Mouse (Mus musculus): ENCODE results near the gene Pank1.

GRCm38 (mm10) chr19:34920531-34920930 is 41.3 kb upstream of the Pank1 start:
- no peak for TF ChIP-seq CTCF (IDR thresholded peaks at IDR 0.05; ENCODE audit: borderline replicate concordance, insufficient read depth, low read length)
- no peak for TF ChIP-seq POLR2A (IDR thresholded peaks at IDR 0.05; ENCODE audit: low read depth, low read length)

All from embryonic fibroblast, embryonic 13.5 days (primary cell).